Mouse (Mus musculus) spleen, embryonic (tissue): ENCODE data around the gene Gng13.

Source experiments
- CTCF ChIA-PET: fragments of 350-600 bp; sonication (Branson Sonifier 250); formaldehyde crosslinking; loops from one replicate; lab custom pipeline; 2022; lab: Charles Lee

The Gng13 gene

DNA sequence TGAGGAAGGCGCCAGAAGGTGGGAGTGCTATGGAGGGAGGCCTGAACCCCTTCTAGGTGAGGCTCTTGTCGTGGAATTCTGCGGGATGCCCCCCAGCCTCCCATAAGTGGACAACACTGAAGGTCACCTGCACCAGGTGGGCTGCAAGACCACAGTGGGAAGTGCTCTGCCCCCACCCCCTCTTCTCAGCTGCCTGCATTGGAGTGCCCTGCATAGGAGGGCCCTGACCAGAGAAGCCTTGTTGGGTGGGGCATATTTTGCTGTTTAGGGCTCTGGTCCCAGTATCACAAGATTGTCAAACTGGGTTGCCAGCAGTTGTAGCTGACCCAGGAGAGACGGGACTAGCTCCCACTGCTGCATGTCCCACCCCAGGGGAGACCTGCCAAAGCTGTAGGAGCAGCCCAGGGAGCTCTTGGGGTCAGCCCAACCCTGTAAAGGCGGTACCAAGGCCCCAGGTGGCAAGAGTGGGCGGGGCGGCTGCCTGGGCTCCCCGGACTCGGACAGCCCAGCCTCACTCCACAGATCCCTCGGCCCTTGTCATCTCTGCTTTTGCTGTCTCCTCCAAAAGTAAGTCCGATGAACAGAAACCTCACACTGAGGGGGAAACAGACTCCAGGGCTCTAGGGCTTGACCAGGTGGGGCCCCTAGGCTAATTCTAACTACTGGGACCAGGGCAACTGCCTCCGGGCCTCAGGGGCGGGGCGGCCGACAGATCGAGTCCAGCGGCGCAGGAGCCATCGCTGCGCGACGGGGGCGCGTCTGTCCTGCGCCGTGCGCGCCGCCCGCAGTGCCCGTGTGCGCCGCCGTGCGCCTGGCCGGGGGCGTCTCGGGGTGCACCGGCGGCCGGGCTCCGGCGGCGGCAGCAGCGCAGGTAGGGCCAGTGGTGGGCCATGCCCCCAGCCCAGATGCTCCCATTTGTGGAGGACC is at the start of gene Gng13:
Gene Gng13 (plus strand): TSS at position 461 of the 927 bp plus-strand sequence.
- CTCF ChIA-PET: no interaction called here

DNA sequence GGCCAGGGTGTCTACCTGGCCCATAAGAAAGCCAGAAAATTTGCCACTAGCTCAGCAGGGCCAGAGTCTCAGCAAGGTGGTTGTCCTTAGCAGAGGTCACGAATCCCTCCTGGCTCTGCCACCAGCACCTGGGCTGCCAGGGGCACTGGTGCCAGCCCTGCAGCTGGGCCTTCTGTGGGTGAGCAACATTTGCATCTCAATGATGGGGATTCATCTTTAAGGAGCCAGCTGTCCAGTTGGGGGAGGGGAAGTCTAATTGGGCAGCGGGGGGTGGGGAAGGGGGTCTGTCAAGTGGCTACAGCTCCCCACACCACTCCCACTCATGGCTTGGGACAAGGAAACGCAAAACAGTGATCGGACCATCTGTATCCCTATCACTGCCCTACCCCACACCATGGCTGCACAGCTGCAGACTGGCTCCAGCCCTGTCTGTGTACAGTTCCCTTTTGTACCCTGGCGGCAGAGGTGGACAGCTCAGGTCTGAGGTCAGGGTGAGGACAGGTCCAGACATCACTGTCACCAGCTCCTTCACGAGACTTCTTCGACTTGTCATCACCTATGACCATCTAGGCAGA is 48.4 kb upstream of the Gng13 start:
- CTCF ChIA-PET: no interaction called here

DNA sequence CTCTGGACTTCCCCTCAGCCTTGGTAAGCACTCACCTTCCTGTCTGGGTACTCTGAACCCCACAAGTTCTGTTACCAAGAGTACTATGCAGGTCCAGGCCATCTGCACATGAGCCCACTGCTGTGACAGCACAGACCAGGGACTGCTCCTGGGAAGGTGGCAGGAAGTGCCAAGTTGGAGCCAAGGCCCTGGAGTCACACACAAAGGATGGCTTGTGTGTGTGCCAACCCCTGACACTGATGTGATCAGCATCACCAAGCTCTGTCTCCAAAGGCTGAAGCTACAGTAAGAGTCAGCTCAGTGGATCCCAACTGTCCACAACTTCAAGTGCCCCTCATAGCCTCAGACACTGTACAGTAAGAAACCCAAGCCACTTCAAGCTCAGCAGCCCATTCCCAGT is 44.0 kb upstream of the Gng13 start:
- CTCF ChIA-PET: no interaction called here

DNA sequence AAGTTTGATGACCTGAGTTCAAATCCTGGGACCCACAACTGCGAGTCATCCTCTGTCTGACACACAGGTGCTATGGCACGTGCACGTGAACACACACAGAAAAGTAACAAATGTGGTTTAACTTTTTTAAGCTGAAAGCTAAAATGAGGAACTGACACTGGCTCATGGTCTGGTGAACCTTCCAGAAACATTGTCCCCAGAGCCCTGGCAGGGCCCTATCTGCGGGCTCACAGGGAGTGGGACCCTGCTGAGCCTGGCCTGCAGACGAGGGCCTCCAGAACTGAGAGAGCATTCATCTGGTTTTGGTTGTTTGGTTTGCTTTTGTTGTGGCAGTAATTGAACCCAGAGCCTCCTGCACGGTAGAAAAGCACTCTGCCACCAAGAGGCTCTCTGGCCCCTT is 39.0 kb upstream of the Gng13 start:
- CTCF ChIA-PET: no interaction called here

DNA sequence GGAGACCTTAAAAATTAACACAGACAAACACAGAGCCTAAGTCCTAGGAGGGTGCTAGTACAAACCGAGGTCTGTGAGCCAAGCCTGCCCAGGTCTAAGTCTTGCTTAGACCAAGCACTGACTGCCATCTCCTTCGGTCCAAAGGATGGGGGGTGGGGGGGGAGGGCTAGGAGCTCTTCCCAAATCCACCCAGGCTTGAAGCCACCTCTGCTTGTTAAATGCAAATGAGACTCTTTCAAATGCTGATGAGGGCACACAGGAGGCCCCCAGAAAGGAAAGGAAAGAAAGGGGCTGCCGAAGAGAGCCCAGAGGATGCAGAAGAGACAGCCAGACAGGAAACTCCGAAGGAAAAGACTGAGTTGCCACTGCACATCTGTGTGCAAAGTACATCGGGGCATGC is 37.2 kb upstream of the Gng13 start:
- CTCF ChIA-PET: interaction anchor here (0.6 kb wide), 1 partner anchor 48 kb away, joined by 5 read pairs; no protein-coding TSS in a partner anchor

DNA sequence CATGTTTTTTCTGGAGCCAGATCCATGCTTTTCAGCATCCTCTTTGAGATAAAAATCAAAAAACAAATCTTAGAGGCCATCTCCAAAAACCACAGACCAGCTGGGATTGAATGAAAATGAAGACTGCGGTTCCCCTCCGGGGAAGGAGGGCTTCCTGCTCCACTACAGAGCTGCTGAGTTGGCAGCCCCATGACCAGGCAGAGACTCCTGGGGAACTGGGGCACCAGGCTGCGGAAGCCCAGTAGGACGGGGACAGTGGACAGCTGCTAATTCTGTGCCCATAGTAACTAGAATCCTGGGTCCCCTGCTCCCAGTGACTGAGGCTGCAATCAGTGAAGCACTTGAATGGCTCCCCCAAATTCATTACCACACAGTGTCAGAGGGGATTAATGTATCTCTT is 35.3 kb upstream of the Gng13 start:
- CTCF ChIA-PET: no interaction called here

DNA sequence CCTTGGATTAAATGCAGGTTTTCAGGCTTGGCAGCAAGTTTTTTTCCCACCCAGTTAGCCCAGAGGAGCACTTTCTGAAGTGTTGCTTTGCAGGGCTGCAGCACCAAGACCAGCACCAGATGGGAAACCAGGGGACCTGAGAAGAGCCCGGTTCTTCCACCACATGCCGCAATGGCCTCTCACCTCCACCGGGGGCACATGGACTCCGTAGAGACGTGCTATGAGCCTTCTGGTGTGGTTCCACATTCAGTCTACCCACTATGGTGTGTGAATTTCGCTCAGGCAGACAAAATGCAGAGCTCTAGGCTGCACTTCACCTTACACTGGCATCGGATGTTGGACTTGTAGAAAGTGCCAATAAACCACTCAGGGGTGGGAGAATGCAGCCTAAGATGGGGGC is 30.6 kb upstream of the Gng13 start:
- CTCF ChIA-PET: no interaction called here

DNA sequence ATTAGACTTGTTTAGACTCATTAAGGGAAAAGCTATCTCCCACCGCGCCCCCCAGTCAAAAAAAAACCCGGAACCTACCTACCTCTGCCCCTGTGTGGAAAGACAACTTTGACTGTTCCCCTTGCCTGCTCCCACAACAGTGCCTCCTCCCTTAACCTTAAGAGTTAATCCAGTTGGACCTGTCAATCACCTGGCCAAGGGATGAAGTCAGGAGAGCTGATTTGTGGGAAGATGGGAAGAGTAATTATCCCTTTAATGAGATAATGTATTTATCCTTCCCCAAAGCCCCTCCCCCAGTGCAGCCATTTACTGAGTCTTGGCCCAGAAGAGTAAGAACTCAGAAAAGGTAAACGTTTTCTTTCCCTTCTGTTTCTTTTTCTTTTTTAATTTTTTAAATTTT is 28.0 kb upstream of the Gng13 start:
- CTCF ChIA-PET: no interaction called here

DNA sequence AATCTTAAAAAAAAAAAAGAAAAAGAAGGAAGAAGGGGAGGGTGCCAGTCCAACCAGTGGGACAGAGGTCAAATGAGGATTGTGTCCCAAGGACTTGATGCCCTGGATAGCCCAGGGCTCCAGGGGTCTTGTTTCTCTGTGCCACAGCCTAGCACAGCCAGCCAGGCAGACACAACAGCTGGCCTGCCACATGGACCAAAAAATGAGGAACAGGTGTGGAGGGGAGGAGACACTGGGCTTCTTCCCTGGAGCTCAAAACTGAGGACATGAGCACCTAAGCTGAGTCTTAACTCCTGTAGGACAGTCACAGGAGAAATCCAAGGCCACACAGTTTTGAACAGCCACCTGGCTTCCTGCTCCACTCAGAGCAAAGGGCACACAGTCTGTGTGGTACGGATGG is 20.7 kb upstream of the Gng13 start:
- CTCF ChIA-PET: no interaction called here

DNA sequence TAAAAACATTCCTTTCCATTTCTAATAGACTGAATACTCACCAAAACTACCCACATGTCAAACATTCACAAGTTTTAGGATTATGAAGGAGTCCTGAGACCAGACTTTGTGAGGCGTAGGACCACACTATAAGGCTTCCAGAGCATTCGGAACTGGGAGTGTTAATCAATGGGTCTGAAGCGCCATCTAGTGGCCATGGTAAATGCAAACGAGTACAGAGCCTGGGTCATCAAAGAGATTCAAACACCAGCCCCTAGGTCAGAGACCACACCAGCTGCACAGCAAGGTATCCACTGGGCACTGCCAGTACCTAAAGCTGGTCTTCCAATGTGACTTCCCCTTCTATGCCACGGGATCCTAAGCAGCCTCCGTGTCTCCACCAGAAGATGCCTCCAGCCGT is 18.5 kb upstream of the Gng13 start:
- CTCF ChIA-PET: interaction anchor here (0.8 to 1.3 kb wide), 2 partner anchors 119 to 224 kb away, joined by 3 read pairs; partner anchors contain the start of gene Lmf1

DNA sequence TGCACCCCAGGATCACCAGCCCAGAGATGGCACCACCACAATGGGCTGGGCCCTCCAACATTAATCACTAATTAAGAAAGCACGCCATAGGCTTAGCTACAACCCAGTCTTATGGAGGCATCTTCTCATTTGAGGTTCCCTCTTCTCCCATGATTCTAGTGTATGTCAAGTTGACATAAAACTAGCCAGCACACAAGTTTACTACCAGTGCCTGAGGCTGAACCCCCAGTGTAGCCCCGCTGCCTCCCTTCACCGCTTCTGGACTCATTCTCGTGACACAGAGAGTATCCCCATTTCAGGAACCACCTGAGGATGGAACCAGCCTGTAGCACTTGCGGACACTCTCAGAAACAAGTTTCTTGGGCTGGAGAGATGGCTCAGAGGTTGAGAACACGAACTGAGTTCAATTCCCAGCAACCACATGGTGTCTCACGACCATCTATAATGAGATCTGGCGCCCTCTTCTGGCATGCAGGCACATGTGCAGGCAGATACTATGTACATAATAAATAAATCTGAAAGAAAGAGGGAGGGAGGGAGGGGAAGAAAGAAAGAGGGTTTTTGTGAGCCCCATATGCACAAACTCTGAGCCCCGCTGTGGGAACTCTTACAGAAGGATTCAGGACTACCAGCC is 16.0 kb upstream of the Gng13 start:
- CTCF ChIA-PET: interaction anchor here (0.6 kb wide), 1 partner anchor 51 kb away, joined by 3 read pairs; no protein-coding TSS in a partner anchor

DNA sequence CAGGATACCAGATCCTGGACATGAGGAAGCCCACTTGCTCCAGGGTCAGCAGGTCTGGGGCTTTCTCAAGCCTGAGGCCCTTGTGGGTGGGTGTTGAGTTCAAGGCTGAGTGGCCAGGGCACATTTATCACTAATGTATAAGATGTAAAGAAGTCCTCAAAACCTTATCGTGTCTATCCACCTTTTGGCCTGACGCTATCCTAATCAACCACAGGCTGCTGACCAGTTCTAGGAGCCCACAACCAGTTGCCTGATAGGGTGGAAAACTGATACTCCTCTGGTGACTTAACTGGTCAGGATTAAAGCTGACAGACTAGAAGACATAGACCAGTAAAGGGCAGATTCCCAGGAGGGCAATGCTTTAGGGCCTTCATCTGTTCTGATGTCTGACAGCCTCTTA is 7.0 kb upstream of the Gng13 start:
- CTCF ChIA-PET: no interaction called here

DNA sequence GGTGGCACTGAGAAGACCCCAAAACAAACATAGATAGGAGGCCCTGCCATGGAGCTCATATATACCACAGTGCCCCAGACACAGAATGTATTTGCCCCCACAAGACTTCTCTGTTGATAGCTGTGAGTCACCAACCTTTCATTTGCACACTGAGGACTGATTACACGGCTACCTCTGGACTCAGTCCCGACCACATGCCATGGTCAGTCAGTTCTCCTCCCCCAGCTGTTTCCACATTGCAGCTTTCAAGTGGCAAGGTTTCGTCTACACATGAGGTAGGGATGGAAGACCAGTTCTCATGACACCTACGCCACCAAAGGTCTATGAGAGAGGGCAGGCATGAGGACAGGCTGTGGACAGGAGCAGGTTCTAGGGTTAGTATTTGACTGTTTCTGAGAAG is 5.8 kb upstream of the Gng13 start:
- CTCF ChIA-PET: interaction anchor here (0.6 kb wide), 1 partner anchor 313 kb away, joined by 7 read pairs; no protein-coding TSS in a partner anchor

DNA sequence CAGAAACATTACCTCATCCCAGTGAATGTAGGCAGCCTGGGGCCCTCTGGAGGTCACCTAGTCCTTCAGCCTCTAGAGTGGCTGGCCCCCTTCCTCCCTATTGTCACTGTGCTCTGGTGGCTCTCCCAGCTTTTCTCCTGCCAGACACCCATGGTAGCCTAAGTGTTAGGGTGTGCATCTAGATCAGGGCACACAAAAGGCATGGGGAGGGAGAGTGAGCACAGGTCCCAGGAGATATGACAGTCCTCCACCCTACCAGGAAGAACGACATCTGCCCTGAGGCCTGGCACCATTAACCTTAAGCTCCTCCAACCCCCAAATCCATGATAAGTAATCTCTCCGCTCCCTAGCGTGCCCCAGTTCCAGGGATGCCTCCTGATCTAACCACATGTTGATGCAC is 1.3 kb upstream of the Gng13 start:
- CTCF ChIA-PET: no interaction called here

DNA sequence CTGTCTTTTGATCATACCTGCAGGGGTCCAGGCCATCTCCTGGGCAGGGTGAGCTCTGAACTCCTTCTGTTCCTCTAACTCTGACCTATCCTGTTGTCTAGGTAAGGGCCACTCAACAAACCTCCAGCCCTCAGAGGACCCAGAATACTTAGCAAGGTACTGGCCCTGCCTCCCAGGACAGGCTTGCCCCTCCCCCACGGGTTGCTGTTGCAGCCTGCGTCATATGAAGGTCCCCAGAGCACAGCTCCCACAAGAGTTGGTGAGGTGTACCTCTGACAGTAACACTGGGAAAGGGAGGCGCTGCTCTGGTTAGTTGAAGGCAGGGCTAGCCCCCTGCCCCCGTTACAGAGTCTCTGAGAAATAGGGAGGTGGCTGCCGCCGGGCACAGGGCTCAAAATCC is 841 bp upstream of the Gng13 start:
- CTCF ChIA-PET: no interaction called here

DNA sequence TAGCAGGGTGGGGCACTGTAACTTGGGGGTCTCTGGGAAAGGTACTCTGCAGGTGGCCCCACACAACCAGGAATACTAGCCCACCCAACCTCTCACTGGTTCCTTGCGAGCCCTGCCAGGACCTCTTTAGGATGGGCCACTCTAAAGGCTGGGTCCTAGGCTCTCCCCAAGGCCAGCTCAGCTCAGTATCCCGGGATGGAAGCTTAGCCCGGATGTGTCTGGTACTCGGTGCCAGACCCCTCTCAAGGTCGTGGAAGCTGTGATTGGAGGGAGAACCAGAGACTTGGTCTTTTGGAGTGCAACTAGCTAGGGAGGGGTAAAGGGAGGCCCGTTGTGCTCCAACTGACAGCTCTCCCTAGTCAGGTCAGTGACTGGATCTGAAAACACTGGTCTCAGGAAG is 720 bp downstream of the Gng13 start:
- CTCF ChIA-PET: no interaction called here

DNA sequence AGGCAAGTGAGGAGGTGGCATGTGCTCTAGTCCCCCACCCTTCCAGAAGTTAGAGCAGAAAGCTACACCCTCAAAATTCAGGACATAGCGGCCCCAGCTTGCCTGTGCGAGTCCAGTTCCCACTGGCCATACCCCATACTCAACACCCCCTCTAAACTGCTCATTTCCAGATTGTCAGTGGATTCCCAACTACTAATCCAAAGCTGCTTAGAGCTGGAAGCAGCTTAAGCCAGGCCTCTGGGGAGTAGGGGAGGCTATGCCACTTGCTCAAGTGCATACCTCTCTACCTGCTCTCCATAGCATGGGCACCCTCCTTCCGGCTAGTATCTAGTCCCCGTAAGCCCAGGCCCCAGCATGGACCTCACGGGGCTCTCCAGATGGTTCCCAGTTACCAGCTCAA is 4.5 kb downstream of the Gng13 start:
- CTCF ChIA-PET: interaction anchor here (0.6 to 0.8 kb wide), 3 partner anchors 73 to 257 kb away, joined by 3 to 7 read pairs (median 3); no protein-coding TSS in a partner anchor

DNA sequence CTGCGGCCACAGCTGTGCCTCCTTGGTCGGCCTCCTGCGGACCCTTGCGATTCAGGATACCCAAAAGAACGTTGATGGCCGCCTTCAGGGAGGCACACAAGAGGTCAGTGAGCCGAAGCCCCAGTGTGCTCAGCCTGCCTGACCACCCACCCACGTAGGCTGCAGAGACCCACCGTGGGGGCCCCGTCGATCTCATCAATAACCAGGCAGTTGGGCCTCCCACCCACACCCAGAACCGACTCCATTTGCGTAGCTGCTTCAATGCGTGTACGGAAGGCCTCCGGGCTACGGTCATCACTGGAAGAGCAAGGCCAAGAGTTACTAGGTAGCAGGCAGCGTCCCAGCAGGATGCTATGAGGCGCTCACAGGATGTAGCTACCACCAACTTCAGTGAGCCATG is 6.5 kb downstream of the Gng13 start:
- CTCF ChIA-PET: no interaction called here

DNA sequence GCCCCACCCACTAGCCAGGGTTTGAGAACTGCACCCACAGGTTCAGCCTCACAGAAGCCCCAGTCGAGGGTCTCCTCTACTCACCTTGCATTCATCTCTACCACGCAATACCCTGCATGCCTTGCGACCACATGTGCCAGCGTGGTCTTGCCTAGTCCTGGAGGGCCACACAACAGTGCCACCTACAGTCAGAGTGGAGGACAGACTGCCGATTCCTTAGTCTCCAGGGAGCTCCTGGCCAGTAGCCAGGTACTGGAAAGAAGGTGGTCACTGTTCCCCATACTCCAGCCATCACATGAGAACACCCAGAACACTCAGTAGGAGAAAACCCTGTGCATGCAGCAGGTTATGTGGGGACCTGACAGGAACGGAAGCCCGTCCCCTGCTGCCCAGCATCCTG is 6.9 kb downstream of the Gng13 start:
- CTCF ChIA-PET: no interaction called here

DNA sequence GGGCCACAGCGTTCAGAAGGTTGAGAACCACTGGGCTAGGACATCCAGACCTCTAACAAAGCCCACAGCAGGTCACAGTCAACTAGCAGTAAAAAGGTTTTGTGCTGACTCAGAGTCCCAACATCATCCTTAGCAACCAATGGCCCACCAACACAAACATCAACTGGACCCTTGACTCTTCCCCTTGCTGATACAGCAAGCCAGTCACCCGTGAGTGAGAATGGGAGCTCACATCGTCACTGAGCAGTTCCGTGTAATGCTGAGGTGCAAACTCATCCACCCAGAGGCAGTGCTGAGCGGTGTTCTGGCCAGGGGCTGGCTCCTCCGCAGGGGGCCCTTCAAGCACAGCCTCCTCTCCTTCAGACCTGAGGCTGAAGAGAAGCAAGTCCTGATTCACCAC is 8.3 kb downstream of the Gng13 start:
- CTCF ChIA-PET: no interaction called here

DNA sequence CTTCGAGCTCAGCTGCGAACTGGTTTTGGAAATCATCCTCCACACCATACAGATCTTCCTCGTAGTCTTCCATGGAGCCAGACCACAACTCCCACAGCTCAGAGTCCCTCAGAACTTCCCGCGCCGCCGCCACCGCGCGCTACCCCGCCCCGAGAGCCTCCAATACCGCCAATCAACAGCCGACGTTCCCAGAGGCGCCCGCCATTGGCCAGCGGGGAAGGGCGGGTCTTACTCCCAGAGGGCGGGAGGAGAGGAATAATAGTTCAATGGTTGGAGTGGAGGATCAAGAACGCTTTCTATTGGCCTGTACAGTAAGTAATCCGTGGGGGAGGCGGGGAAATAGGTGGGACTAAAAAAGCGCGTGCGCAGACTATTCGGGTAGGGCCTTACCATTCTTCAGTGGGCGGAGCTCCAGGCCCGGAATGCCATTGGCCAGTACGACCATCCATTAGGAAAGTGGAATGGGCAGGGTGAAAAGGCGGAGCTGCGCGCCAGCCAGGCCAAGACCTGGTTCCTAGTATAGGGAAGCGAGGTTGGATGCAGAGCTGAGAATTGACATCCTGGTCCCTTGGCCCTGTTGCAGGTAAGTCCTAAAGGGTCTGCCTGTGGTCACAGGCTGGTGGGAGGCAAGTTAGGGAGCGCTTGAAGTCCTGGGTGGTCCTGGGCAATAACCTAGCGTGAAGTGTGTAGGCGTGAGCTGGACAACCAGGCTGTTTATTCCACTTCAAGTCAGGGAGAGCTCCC is 10.5 kb downstream of the Gng13 start, which contains the start of the genes Chtf18 and Rpusd1:
Gene Chtf18 (minus strand): TSS at position 155 of the 744 bp plus-strand sequence.
Gene Rpusd1 (plus strand): TSS at position 406 of the 744 bp plus-strand sequence.
- CTCF ChIA-PET: interaction anchor here (0.6 kb wide), 1 partner anchor 48 kb away, joined by 5 read pairs; no protein-coding TSS in a partner anchor

DNA sequence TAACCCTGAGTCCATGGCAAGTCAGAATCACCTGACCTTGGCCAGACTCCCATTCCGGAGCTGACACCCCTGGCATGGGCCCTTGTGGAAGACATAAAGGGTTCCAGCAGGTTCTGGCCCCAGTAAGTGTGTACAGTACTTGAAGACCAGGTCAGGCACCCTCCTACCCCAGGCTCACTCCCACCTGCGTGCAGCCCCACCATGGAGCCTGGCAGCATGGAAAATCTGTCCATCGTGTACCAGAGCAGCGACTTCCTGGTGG is 11.0 kb downstream of the Gng13 start:
- CTCF ChIA-PET: interaction anchor here (0.6 kb wide), 1 partner anchor 48 kb away, joined by 5 read pairs; no protein-coding TSS in a partner anchor
